8 mouse cellular contexts compared by ENCODE assay signal in the genomic region with DNA sequence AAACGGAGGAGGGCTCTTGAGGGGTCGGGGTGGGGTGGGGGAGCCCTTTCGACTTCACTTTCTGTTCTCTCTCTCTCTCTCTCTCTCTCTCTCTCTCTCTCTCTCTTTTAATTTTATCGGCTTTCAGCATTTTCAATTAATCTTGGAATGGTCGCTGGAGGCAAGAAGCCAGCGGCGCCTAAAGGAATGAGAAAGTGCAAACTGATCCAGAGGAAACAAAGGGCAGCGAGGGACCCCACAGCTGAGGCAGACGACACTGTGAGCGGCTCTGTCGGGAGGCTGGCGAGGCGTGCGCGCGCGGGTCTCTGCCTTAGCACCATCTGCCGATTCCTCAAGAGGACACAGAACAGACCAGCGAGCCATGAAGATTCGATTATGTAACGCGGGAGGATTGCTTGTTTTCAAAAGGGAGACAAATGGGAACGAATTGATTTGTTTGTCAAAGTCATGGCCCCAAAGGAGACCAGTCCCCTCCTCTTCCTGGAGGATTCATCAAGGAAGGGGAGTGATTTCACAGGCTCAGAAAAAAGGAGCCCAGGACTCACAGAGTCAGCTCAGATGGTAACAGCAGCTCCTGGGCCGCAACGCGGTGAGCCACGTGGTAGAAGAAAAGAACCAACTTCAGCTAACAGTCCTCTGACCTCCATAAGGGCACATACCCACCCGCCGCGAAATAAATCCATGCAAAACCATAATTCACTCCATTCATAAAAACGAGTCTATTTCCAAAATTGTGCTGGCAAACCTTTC. TPM values are rescaled to one million over a fixed set of nuclear protein-coding genes. Genes with fewer than 3 reads are reported as not detected.
DNase-seq lines count a peak whose midpoint lies in the region; ATAC-seq and TF ChIP-seq lines count a peak whose summit lies in the region.

No protein-coding gene starts in this region.

- 4% methylated on average over 31 of the region's 31 CpGs for WGBS in heart, embryonic 10.5 days
- WGBS in kidney, embryonic 14.5 days = 3% methylated on average over 31 of the region's 31 CpGs
- WGBS in lung, embryonic 14.5 days = 3% methylated on average over 31 of the region's 31 CpGs

- H3K36me3 ChIP-seq in heart, embryonic 10.5 days = no peaks in the 10 kb centered on the region
- H3K36me3 ChIP-seq in kidney, embryonic 14.5 days (ENCODE audit: control insufficient read depth, insufficient read depth, low read length) = no peaks in the 10 kb centered on the region
- no peaks in the 10 kb centered on the region for H3K36me3 ChIP-seq in lung, embryonic 14.5 days (ENCODE audit: insufficient read depth)

- H3K9ac ChIP-seq in kidney, embryonic 14.5 days (ENCODE audit: low read depth, low read length) = peak overlapping the region; percentile 18
- H3K9ac ChIP-seq in lung, embryonic 14.5 days = peak overlapping the region; percentile 33; the same call in 1 of the 2 replicates

- peak; percentile 74; the same call in 1 of the 2 replicates for ATAC-seq in kidney, embryonic 14.5 days (ENCODE audit: low FRiP score, low TSS enrichment)
- peak; percentile 68 for ATAC-seq in lung, embryonic 14.5 days (ENCODE audit: insufficient read depth)
- no peak for ATAC-seq in erythroid progenitor cell, adult 5-6 weeks (replicated peaks; ENCODE audit: low FRiP score, poor library complexity, severe bottlenecking)

- no peak for TF ChIP-seq CTCF in lung, embryonic 14.5 days (IDR thresholded peaks at IDR 0.05; ENCODE audit: low read depth)

- peaks cover 26% of the 10 kb centered on the region for H3K27me3 ChIP-seq in heart, embryonic 10.5 days (ENCODE audit: insufficient read depth, poor library complexity, severe bottlenecking)
- peaks cover 2% of the 10 kb centered on the region; the same call in 1 of the 2 replicates for H3K27me3 ChIP-seq in kidney, embryonic 14.5 days (ENCODE audit: control insufficient read depth, insufficient read depth, low read length)
- H3K27me3 ChIP-seq in lung, embryonic 14.5 days (ENCODE audit: insufficient read depth, low read length) = peaks cover 10% of the 10 kb centered on the region

- no peaks in the 10 kb centered on the region for H3K9me3 ChIP-seq in heart, embryonic 10.5 days
- H3K9me3 ChIP-seq in kidney, embryonic 14.5 days (ENCODE audit: control insufficient read depth, low read length) = no peaks in the 10 kb centered on the region
- H3K9me3 ChIP-seq in lung, embryonic 14.5 days (ENCODE audit: low read depth, low read length) = no peaks in the 10 kb centered on the region

- peak overlapping the region; percentile 77 for H3K27ac ChIP-seq in heart, embryonic 10.5 days
- H3K27ac ChIP-seq in kidney, embryonic 14.5 days (ENCODE audit: low read depth, low read length) = no peak overlapping the region
- peak overlapping the region; percentile 19; the same call in 1 of the 2 replicates for H3K27ac ChIP-seq in lung, embryonic 14.5 days (ENCODE audit: low read depth)

- H3K4me3 ChIP-seq in heart, embryonic 10.5 days = peak overlapping the region; percentile 59
- peak overlapping the region; percentile 23 for H3K4me3 ChIP-seq in kidney, embryonic 14.5 days (ENCODE audit: low read length)
- peak overlapping the region; percentile 16 for H3K4me3 ChIP-seq in lung, embryonic 14.5 days (ENCODE audit: low read depth, low read length)

- peaks cover 20% of the 10 kb centered on the region for H3K4me1 ChIP-seq in heart, embryonic 10.5 days
- H3K4me1 ChIP-seq in kidney, embryonic 14.5 days (ENCODE audit: control insufficient read depth, insufficient read depth, low read length) = peaks cover 11% of the 10 kb centered on the region
- H3K4me1 ChIP-seq in lung, embryonic 14.5 days (ENCODE audit: insufficient read depth) = peaks cover 6% of the 10 kb centered on the region; the same call in 1 of the 2 replicates

- DNase-seq in layer of hippocampus, adult 11-12 months (ENCODE audit: low spot score) = peak; percentile 59
- DNase-seq in layer of hippocampus, adult 9-11 months = no peak
- peak; percentile 88 for DNase-seq in embryo, embryonic 10 days (ENCODE audit: low spot score)
- DNase-seq in heart, embryonic 10.5 days (ENCODE audit: low spot score) = no peak
- DNase-seq in lung, embryonic 14.5 days = peak; percentile 75
- DNase-seq in right cerebral cortex, postnatal 14 days = peak; percentile 63

- H3K4me2 ChIP-seq in kidney, embryonic 14.5 days (replicated peaks; ENCODE audit: low read depth, low read length) = peak overlapping the region; percentile 43
- peak overlapping the region; percentile 59 for H3K4me2 ChIP-seq in lung, embryonic 14.5 days

RNA-seq across cellular contexts. Expression of a gene that starts 10.6 kb away (rescaled TPM):
- polyA plus RNA-seq in heart, embryonic 10.5 days (2016; fragmentation: Nextera tagmentation; extraction: Ambion mirVana) = 0.79 and 1.2 TPM in 2 replicates
- 2.0 and 2.4 TPM in 2 replicates for polyA plus RNA-seq in kidney, embryonic 14.5 days (2014; fragmentation: Nextera tagmentation; extraction: Ambion mirVana)
- polyA plus RNA-seq in lung, embryonic 14.5 days (2014; fragmentation: Nextera tagmentation; extraction: Ambion mirVana) = 2.4 and 2.6 TPM in 2 replicates
- total RNA-seq in erythroid progenitor cell, adult 5-6 weeks (2015; ENCODE audit: low replicate concordance) = not detected in 2 replicates
- total RNA-seq in erythroid progenitor cell, adult 5-6 weeks (2017; ENCODE audit: low replicate concordance) = not detected in 2 replicates

RNA-seq across cellular contexts. Expression of a gene that starts 30.9 kb away (rescaled TPM):
- polyA plus RNA-seq in heart, embryonic 10.5 days (2016; fragmentation: Nextera tagmentation; extraction: Ambion mirVana) = 88.7 and 117 TPM in 2 replicates
- 116 and 120 TPM in 2 replicates for polyA plus RNA-seq in kidney, embryonic 14.5 days (2014; fragmentation: Nextera tagmentation; extraction: Ambion mirVana)
- 111 TPM in 2 replicates for polyA plus RNA-seq in lung, embryonic 14.5 days (2014; fragmentation: Nextera tagmentation; extraction: Ambion mirVana)
- 45.8 and 70.0 TPM in 2 replicates for total RNA-seq in erythroid progenitor cell, adult 5-6 weeks (2015; ENCODE audit: low replicate concordance)
- 29.8 and 33.7 TPM in 2 replicates for total RNA-seq in erythroid progenitor cell, adult 5-6 weeks (2017; ENCODE audit: low replicate concordance)

RNA-seq across cellular contexts. Expression of a gene that starts 46.8 kb away (rescaled TPM):
- 110 and 113 TPM in 2 replicates for polyA plus RNA-seq in heart, embryonic 10.5 days (2016; fragmentation: Nextera tagmentation; extraction: Ambion mirVana)
- 57.8 and 75.5 TPM in 2 replicates for polyA plus RNA-seq in kidney, embryonic 14.5 days (2014; fragmentation: Nextera tagmentation; extraction: Ambion mirVana)
- 72.4 and 81.1 TPM in 2 replicates for polyA plus RNA-seq in lung, embryonic 14.5 days (2014; fragmentation: Nextera tagmentation; extraction: Ambion mirVana)
- total RNA-seq in erythroid progenitor cell, adult 5-6 weeks (2015; ENCODE audit: low replicate concordance) = 32.3 and 36.8 TPM in 2 replicates
- total RNA-seq in erythroid progenitor cell, adult 5-6 weeks (2017; ENCODE audit: low replicate concordance) = 23.2 and 25.9 TPM in 2 replicates

Comparison
In these comparisons a context has a peak if more than half of its experiments do, and no peak if none do; other contexts are left out.
1. DNase-seq: peak in layer of hippocampus, adult 11-12 months (single experiment), embryo, embryonic 10 days (single experiment), lung, embryonic 14.5 days (single experiment) and right cerebral cortex, postnatal 14 days (single experiment); none in layer of hippocampus, adult 9-11 months (single experiment) and heart, embryonic 10.5 days (single experiment).
2. Peak in every context shown above with its lines, with median percentiles within 50 percentile points of each other: H3K4me3 ChIP-seq.